Mouse (Mus musculus) ES-Bruce4 (cell line): ENCODE data around the gene Duox2.

Experiments used
- CTCF ChIP-seq: IDR thresholded peaks from one replicate; pipeline ENCODE4 v1.8.1; 2011; ENCODE audit warnings: low read depth, low read length
- EP300 ChIP-seq: IDR thresholded peaks from 2 replicates; pipeline ENCODE4 v1.6.1; 2011; ENCODE audit warnings: low read depth, low read length; ENCODE audit not compliant: insufficient read depth
- POLR2A ChIP-seq: IDR thresholded peaks from one replicate; pipeline ENCODE4 v1.8.1; 2011; ENCODE audit warnings: low read length; ENCODE audit not compliant: insufficient read depth

GRCm38 (mm10) chr2:122347257-122347656 is 49.0 kb upstream of the Duox2 start:
- TF ChIP-seq CTCF: no peak
- no peak for TF ChIP-seq POLR2A
- TF ChIP-seq EP300: no peak
